Mouse (Mus musculus) duodenum, adult 2 months (tissue): Measurements from ENCODE around the gene Cyp2j5. TPM values are rescaled to one million over a fixed set of nuclear protein-coding genes. Genes with fewer than 3 reads are reported as not detected.

Experiments used
- polyA plus RNA-seq: library from polyadenylated mRNA; depleted of rRNA; stranded (reverse); fragments of >200 nt; gene quantifications from 2 replicates; pipeline ENCODE4 v1.2.3, GENCODE M21; 2012; ENCODE audit warnings: low replicate concordance; rRNA removed

Gene Cyp2j5
- polyA plus RNA-seq: not detected in 2 replicates

DNA sequence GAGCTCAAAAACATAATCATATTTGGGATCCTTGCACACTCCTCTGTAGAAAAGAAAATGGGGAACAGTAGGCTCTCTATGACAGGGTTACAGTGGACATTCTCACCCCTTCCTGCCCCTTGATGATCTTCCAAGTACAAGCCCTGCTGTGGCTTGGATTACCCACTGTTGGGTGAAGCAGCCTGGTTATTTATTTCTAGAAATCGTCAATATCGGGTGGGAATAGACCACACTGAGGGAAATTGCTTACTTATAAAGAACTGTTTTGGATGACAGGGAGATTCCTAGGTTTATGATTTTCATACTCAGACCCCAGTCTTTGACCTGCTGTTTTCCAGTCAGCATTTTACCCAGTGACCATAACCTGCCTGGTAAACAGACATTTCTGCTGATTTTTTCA, at the start of gene Cyp2j5:
TSS of gene Cyp2j5 (minus strand) at position 164 of the 400 bp plus-strand sequence.

DNA sequence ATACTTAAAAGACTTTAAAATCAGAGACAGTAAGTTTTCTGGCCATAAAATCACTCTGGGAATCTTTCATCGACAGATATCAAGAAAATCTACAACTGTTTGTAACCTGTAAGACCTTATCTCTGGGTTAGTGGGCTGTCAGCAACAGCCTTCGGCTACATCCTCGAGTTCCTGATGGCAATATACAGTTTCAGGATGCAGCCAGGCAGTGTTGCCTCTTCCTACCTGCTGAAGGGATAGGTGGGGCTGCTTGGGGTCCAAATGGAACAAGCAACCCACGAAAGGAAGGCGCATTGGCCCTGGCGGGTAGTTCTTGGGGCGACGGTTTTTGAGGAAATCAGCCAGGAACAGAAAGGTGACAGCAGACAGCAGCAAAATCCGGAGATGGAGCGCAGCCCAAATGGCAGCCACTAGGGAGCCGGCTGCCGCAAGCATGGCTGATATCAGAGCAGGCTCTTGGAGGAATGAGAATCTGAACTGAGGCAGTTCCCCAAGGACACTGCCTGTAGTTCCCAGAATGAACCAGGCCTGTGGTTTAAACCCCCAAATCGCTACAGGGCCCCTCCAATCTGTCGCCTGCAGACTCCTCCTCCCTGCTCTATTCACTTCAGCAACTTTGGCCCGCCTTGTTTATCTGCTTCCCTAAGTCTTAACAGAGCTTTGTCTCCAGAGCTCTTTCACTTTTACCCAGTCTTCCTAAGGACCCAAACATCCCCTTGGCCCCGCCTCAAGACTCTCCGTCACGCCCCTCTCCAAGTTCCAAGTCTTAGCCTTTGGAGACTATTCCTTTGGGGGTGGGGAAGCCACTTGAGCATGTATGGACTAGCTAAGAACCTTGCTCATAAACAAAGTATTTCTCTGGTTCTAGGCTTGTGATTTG, 72.8 kb downstream of the Cyp2j5 start, which contains the start of gene Cyp2j9:
TSS of gene Cyp2j9 (minus strand) at position 668 of the 880 bp plus-strand sequence.

Other genes with a start within 250 kb of the Cyp2j5 start
- 0.08 TPM in 1 of 2 replicates, not detected in the other for gene Cyp2j8, start 156.8 kb downstream of the Cyp2j5 start, polyA plus RNA-seq
- gene Cyp2j6, start 110.5 kb downstream of the Cyp2j5 start, polyA plus RNA-seq: 21.8 and 23.9 TPM in 2 replicates
- gene Cyp2j9, start 72.6 kb downstream of the Cyp2j5 start, polyA plus RNA-seq: 2.5 and 3.6 TPM in 2 replicates
- gene Gm12695, start 121.0 kb upstream of the Cyp2j5 start, polyA plus RNA-seq: not detected in 2 replicates